Mouse (Mus musculus): ENCODE measurements at regions not wholly inside any gene's neighbourhood (a gene's known extent, or its start where the extent isn't known, plus 50 kb on each side); places are given as distances from the start of the nearest gene placed in this dataset.
A peak's percentile ranks its signal among the peaks of the same experiment; 100 is the strongest.

- DNase-seq (ENCODE audit: low read depth, low spot score): no peak
- 39% methylated on average over 5 of the region's 5 CpGs for WGBS
These were observed 55.3 kb upstream of the Ccnd2 start for GRCm38 (mm10) chr6:127207308-127207707.

- DNase-seq (ENCODE audit: low read depth, low spot score): no peak
- WGBS: 88% methylated on average over 3 of the region's 3 CpGs
These were observed 61.4 kb upstream of the Ccnd2 start for GRCm38 (mm10) chr6:127213355-127213754.

- 54% methylated on average over 4 of the region's 4 CpGs for WGBS
- no peak for DNase-seq (ENCODE audit: low read depth, low spot score)
These were observed 63.9 kb upstream of the Ccnd2 start for GRCm38 (mm10) chr6:127215915-127216314.

GRCm38 (mm10) chr6:127218634-127219445, 66.8 kb upstream of the Ccnd2 start:
- 68% methylated on average over 17 of the region's 17 CpGs for WGBS
- DNase-seq (ENCODE audit: low read depth, low spot score): no peak

GRCm38 (mm10) chr6:127219446-127219802, 67.4 kb upstream of the Ccnd2 start:
- DNase-seq (ENCODE audit: low read depth, low spot score): no peak

GRCm38 (mm10) chr6:127226242-127226983, 74.4 kb upstream of the Ccnd2 start:
- DNase-seq (ENCODE audit: low read depth, low spot score): no peak
- 44% methylated on average over 5 of the region's 5 CpGs for WGBS

More at GRCm38 (mm10) chr6:127219446-127219802, 67.4 kb upstream of the Ccnd2 start:
- 59% methylated on average over 7 of the region's 7 CpGs for WGBS

- DNase-seq (ENCODE audit: low read depth, low spot score): no peak
- 80% methylated on average over 4 of the region's 4 CpGs for WGBS
These were observed 84.6 kb upstream of the Ccnd2 start for GRCm38 (mm10) chr6:127236510-127237109.

GRCm38 (mm10) chr6:127237168-127237567, 85.2 kb upstream of the Ccnd2 start:
- 85% methylated on average over 12 of the region's 12 CpGs for WGBS
- no peak for DNase-seq (ENCODE audit: low read depth, low spot score)

- DNase-seq (ENCODE audit: low read depth, low spot score): no peak
- 60% methylated on average over 12 of the region's 12 CpGs for WGBS
These were observed 87.8 kb upstream of the Ccnd2 start for GRCm38 (mm10) chr6:127239529-127240471.

- no peak for DNase-seq (ENCODE audit: low read depth, low spot score)
- 86% methylated on average over 19 of the region's 19 CpGs for WGBS
These were observed 88.7 kb upstream of the Ccnd2 start for GRCm38 (mm10) chr6:127240472-127241375.

- WGBS: 73% methylated on average over 14 of the region's 14 CpGs
- no peak for DNase-seq (ENCODE audit: low read depth, low spot score)
These were observed 89.9 kb upstream of the Ccnd2 start for GRCm38 (mm10) chr6:127241693-127242425.

GRCm38 (mm10) chr6:127243032-127243431, 91.0 kb upstream of the Ccnd2 start:
- 81% methylated on average over 2 of the region's 2 CpGs for WGBS
- no peak for DNase-seq (ENCODE audit: low read depth, low spot score)

- DNase-seq (ENCODE audit: low read depth, low spot score): peak; percentile 80
- WGBS: 41% methylated on average over 4 of the region's 4 CpGs
These were observed 93.9 kb upstream of the Ccnd2 start for GRCm38 (mm10) chr6:127245814-127246440.

GRCm38 (mm10) chr6:127246730-127247129, 94.7 kb upstream of the Ccnd2 start:
- DNase-seq (ENCODE audit: low read depth, low spot score): no peak
- WGBS: 91% methylated on average over 7 of the region's 7 CpGs

- 67% methylated on average over 5 of the region's 5 CpGs for WGBS
- DNase-seq (ENCODE audit: low read depth, low spot score): no peak
These were observed 95.3 kb upstream of the Ccnd2 start for GRCm38 (mm10) chr6:127247343-127247742.

- WGBS: 68% methylated on average over 8 of the region's 8 CpGs
- DNase-seq (ENCODE audit: low read depth, low spot score): no peak
These were observed 98.3 kb upstream of the Ccnd2 start for GRCm38 (mm10) chr6:127250181-127250873.
